Mouse (Mus musculus): Measurements from ENCODE around the gene Hrh2. TPM values are rescaled to one million over a fixed set of nuclear protein-coding genes. Genes with fewer than 3 reads are reported as not detected.

Gene Hrh2
- polyA plus RNA-seq, 1 experiment from 2014 or later = 0.04 TPM

DNA sequence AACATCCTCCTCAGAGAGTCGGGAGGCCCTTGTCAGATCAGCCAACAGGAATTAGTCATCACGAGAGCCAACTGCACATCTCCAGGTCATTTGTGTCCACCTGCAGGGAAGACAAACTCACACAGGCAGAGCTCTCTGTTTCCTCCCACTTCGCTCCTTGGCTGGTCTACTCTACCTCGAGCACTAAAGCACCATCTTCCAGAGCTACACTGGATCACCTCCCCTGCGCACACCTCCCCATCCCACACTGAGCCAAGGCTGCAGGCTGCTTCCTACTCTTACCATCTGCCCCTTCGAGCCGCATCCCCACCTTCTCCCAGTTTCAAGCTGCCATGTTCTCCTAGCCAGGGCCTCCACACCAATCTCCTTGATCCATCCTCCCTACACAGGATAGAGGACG is 77.7 kb downstream of the Hrh2 start:
- H3K36me3 ChIP-seq (ENCODE audit: control insufficient read depth, insufficient read depth, low read length) = no peaks in the 10 kb centered on the region
- no peak overlapping the region for H3K9ac ChIP-seq (ENCODE audit: low read depth, low read length)
- WGBS (ENCODE audit: insufficient replicate concordance) = 70% methylated on average over 8 of the region's 8 CpGs
- H3K4me1 ChIP-seq (ENCODE audit: control insufficient read depth, insufficient read depth, low read length) = no peaks in the 10 kb centered on the region
- no peak for ATAC-seq (replicated peaks; ENCODE audit: insufficient number of reproducible peaks, low FRiP score, low TSS enrichment)
- no peak overlapping the region for H3K4me2 ChIP-seq
- H3K27me3 ChIP-seq (ENCODE audit: control insufficient read depth, insufficient read depth, low read length) = peaks cover 7% of the 10 kb centered on the region; the same call in 1 of the 2 replicates
- no peak overlapping the region for H3K27ac ChIP-seq (ENCODE audit: low read depth, low read length)
- no peak overlapping the region for H3K4me3 ChIP-seq (ENCODE audit: low read depth, low read length)
- H3K9me3 ChIP-seq (replicated peaks; ENCODE audit: control insufficient read depth, low read length) = no peaks in the 10 kb centered on the region

DNA sequence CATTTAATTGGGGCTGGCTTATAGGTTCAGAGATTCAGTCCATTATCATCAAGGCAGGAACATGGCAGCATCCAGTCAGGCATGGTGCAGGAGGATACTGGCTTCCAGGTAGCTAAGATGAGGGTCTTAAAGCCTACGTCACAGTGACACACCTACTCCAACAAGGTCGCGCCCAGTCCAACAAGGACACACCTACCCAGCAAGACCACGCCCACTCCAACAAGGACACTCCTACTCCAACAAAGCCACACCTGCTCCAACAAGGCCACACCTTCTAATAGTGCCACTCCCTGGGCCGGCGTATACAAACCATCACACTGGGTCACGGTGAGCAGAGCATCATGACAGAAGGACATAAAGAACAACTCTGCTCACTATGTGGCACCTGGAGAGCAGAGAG is 80.1 kb downstream of the Hrh2 start:
- Histone ChIP-seq H3K9me3 (replicated peaks; ENCODE audit: control insufficient read depth, low read length) (no peaks in the 10 kb centered on the region), H3K4me2 (no peak overlapping the region), H3K27me3 (ENCODE audit: control insufficient read depth, insufficient read depth, low read length) (peaks cover under 1% of the 10 kb centered on the region; the same call in 1 of the 2 replicates), H3K9ac (ENCODE audit: low read depth, low read length) (no peak overlapping the region), H3K4me1 (ENCODE audit: control insufficient read depth, insufficient read depth, low read length) (no peaks in the 10 kb centered on the region), H3K4me3 (ENCODE audit: low read depth, low read length) (no peak overlapping the region), H3K36me3 (ENCODE audit: control insufficient read depth, insufficient read depth, low read length) (no peaks in the 10 kb centered on the region), H3K27ac (ENCODE audit: low read depth, low read length) (no peak overlapping the region)
- ATAC-seq (replicated peaks; ENCODE audit: insufficient number of reproducible peaks, low FRiP score, low TSS enrichment) = no peak
- WGBS (ENCODE audit: insufficient replicate concordance) = 79% methylated on average over 7 of the region's 7 CpGs

DNA sequence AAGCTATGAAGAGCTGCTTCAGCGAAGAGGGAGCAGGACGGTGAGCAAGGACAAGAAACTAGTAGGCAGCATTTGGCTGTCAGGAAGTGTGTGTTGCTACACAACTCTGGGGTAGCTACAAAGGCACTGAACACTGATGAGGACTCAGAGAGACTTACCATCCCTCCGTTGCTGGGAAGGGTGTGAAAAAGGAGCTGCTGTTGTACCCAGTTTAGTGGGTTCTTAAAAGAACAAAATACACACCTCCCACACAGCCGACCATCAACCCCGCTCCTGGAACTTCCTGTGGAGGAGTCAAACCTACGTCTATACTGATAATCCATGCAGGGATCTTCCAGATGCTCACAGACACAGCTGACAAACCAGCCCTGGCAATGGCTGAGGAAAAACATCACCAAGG is 85.5 kb downstream of the Hrh2 start:
- Histone ChIP-seq H3K4me3 (ENCODE audit: low read depth, low read length) (no peak overlapping the region), H3K9ac (ENCODE audit: low read depth, low read length) (no peak overlapping the region), H3K27ac (ENCODE audit: low read depth, low read length) (no peak overlapping the region), H3K4me2 (no peak overlapping the region), H3K27me3 (ENCODE audit: control insufficient read depth, insufficient read depth, low read length) (peaks cover 8% of the 10 kb centered on the region; the same call in 1 of the 2 replicates), H3K36me3 (ENCODE audit: control insufficient read depth, insufficient read depth, low read length) (no peaks in the 10 kb centered on the region), H3K4me1 (ENCODE audit: control insufficient read depth, insufficient read depth, low read length) (peaks cover 4% of the 10 kb centered on the region; the same call in 1 of the 2 replicates), H3K9me3 (replicated peaks; ENCODE audit: control insufficient read depth, low read length) (peaks cover 2% of the 10 kb centered on the region; the same call in 1 of the 2 replicates)
- no peak for ATAC-seq (replicated peaks; ENCODE audit: insufficient number of reproducible peaks, low FRiP score, low TSS enrichment)
- WGBS (ENCODE audit: insufficient replicate concordance) = 74% methylated on average over 6 of the region's 6 CpGs

DNA sequence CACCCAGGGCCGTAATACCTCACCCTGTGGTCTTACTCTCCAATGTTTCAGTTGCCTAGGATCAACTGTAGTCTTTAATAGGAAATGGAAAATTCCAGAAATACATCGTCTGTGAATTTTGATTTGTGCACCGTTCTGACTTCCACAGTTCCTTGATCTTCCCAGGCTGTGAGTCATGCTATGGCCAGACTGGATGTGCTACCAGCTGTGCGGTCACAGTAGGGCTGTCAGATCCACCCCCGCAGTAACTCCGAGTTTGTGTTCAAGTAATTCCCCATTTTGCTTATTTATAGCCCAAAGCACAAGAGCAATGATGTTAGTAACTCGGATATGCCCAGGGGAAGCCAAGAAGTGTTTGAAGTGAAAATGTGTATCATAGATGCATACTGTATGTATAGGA is 88.4 kb downstream of the Hrh2 start:
- H3K4me1 ChIP-seq (ENCODE audit: control insufficient read depth, insufficient read depth, low read length) = peaks cover 8% of the 10 kb centered on the region; the same call in 1 of the 2 replicates
- H3K4me2 ChIP-seq = no peak overlapping the region
- ATAC-seq (replicated peaks; ENCODE audit: insufficient number of reproducible peaks, low FRiP score, low TSS enrichment) = no peak
- H3K9ac ChIP-seq (ENCODE audit: low read depth, low read length) = no peak overlapping the region
- WGBS (ENCODE audit: insufficient replicate concordance) = 77% methylated on average over 7 of the region's 7 CpGs
- H3K9me3 ChIP-seq (replicated peaks; ENCODE audit: control insufficient read depth, low read length) = peaks cover 2% of the 10 kb centered on the region; the same call in 1 of the 2 replicates
- no peak overlapping the region for H3K27ac ChIP-seq (ENCODE audit: low read depth, low read length)
- peaks cover 12% of the 10 kb centered on the region; the same call in 1 of the 2 replicates for H3K27me3 ChIP-seq (ENCODE audit: control insufficient read depth, insufficient read depth, low read length)
- no peak overlapping the region for H3K4me3 ChIP-seq (ENCODE audit: low read depth, low read length)
- H3K36me3 ChIP-seq (ENCODE audit: control insufficient read depth, insufficient read depth, low read length) = no peaks in the 10 kb centered on the region

DNA sequence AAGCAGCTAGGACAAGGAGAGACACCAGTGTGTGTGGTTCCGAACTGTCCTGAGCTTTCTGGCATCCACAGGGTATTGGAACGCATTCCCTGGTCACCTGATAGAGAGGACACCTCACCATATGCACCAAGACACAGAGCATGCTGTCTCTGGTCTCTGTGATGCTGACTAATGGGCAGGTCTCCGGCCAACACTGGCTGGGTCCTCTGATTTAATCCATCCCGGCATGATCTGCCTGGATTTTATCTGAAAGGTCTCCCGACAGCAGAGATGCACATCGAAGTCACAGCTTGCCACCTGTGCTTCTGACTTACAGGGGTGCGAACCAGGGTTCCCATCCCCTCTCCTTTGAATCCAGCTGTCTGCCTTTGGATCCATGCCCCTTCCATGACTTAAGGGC is 89.2 kb downstream of the Hrh2 start:
- Histone ChIP-seq H3K27me3 (ENCODE audit: control insufficient read depth, insufficient read depth, low read length) (peaks cover 12% of the 10 kb centered on the region; the same call in 1 of the 2 replicates), H3K9ac (ENCODE audit: low read depth, low read length) (no peak overlapping the region), H3K36me3 (ENCODE audit: control insufficient read depth, insufficient read depth, low read length) (no peaks in the 10 kb centered on the region), H3K27ac (ENCODE audit: low read depth, low read length) (no peak overlapping the region), H3K4me2 (no peak overlapping the region), H3K4me1 (ENCODE audit: control insufficient read depth, insufficient read depth, low read length) (peaks cover 8% of the 10 kb centered on the region; the same call in 1 of the 2 replicates), H3K4me3 (ENCODE audit: low read depth, low read length) (no peak overlapping the region), H3K9me3 (replicated peaks; ENCODE audit: control insufficient read depth, low read length) (peaks cover 2% of the 10 kb centered on the region; the same call in 1 of the 2 replicates)
- WGBS (ENCODE audit: insufficient replicate concordance) = 60% methylated on average over 7 of the region's 7 CpGs
- ATAC-seq (replicated peaks; ENCODE audit: insufficient number of reproducible peaks, low FRiP score, low TSS enrichment) = no peak

DNA sequence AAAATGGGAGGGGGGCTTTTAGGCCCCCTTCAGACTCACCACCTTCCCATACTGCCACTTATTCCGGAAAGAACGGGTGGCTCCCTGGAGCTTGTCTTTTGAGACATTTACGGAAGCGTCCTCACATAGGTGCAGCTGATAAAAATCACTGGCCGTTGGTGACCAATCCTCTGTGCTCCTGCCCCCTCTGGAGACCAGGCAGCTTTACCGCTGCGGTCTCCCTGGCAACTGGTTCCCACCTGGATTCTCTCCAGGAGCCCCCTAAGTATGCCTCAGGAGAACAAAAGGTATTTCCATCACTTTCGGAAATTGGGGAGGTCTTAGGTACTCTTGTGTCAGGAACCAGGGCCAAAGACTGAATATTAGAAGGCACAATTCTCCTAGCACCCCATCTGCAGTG is 89.7 kb downstream of the Hrh2 start:
- no peak for ATAC-seq (replicated peaks; ENCODE audit: insufficient number of reproducible peaks, low FRiP score, low TSS enrichment)
- H3K4me2 ChIP-seq = no peak overlapping the region
- no peak overlapping the region for H3K27ac ChIP-seq (ENCODE audit: low read depth, low read length)
- peaks cover 8% of the 10 kb centered on the region; the same call in 1 of the 2 replicates for H3K4me1 ChIP-seq (ENCODE audit: control insufficient read depth, insufficient read depth, low read length)
- no peak overlapping the region for H3K9ac ChIP-seq (ENCODE audit: low read depth, low read length)
- H3K4me3 ChIP-seq (ENCODE audit: low read depth, low read length) = no peak overlapping the region
- peaks cover 12% of the 10 kb centered on the region; the same call in 1 of the 2 replicates for H3K27me3 ChIP-seq (ENCODE audit: control insufficient read depth, insufficient read depth, low read length)
- peaks cover 2% of the 10 kb centered on the region; the same call in 1 of the 2 replicates for H3K9me3 ChIP-seq (replicated peaks; ENCODE audit: control insufficient read depth, low read length)
- WGBS (ENCODE audit: insufficient replicate concordance) = 33% methylated on average over 8 of the region's 8 CpGs
- no peaks in the 10 kb centered on the region for H3K36me3 ChIP-seq (ENCODE audit: control insufficient read depth, insufficient read depth, low read length)

DNA sequence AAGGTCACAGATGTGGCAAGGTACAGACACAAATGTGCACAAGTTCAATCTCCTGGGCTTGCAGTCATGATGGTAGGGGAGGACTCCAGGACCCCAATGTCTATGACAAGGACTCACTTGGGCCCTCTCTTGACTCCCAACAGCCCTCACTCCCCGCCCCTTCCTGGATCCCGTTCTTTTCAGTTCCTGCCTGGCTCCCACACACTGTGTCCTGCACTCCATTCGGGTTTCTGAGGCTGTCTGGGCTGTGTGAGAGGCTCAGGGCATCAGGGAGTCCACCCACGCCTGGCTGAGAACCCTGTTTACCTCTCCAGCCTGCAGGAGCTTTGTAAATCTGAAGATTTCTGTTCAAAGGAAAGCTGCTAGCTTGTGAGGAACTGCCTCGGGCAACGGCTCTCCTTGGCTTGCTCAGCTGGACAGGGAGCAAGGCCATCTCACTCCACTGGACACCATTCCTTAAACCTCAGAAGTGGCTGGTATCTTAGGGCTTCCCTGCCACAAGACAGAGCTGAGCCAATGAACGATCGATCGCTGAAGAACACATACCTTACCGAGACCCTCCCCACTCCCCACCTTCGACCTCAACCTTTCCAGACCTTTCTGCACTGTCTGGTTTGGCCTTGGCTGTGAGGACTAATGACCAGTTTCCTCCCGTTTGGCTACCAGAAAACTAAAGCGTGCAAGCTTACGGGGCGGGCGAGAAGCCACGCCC is 90.4 kb downstream of the Hrh2 start:
- peak overlapping the region; percentile 15 for H3K4me3 ChIP-seq (ENCODE audit: low read depth, low read length)
- H3K4me1 ChIP-seq (ENCODE audit: control insufficient read depth, insufficient read depth, low read length) = peaks cover 8% of the 10 kb centered on the region; the same call in 1 of the 2 replicates
- H3K9me3 ChIP-seq (replicated peaks; ENCODE audit: control insufficient read depth, low read length) = peaks cover 2% of the 10 kb centered on the region; the same call in 1 of the 2 replicates
- H3K27me3 ChIP-seq (ENCODE audit: control insufficient read depth, insufficient read depth, low read length) = peaks cover 12% of the 10 kb centered on the region; the same call in 1 of the 2 replicates
- H3K27ac ChIP-seq (ENCODE audit: low read depth, low read length) = no peak overlapping the region
- H3K9ac ChIP-seq (ENCODE audit: low read depth, low read length) = no peak overlapping the region; the same call in 1 of the 2 replicates
- H3K36me3 ChIP-seq (ENCODE audit: control insufficient read depth, insufficient read depth, low read length) = no peaks in the 10 kb centered on the region
- no peak for ATAC-seq (replicated peaks; ENCODE audit: insufficient number of reproducible peaks, low FRiP score, low TSS enrichment)
- H3K4me2 ChIP-seq = peak overlapping the region; percentile 54
- 13% methylated on average over 17 of the region's 17 CpGs for WGBS (ENCODE audit: insufficient replicate concordance)

DNA sequence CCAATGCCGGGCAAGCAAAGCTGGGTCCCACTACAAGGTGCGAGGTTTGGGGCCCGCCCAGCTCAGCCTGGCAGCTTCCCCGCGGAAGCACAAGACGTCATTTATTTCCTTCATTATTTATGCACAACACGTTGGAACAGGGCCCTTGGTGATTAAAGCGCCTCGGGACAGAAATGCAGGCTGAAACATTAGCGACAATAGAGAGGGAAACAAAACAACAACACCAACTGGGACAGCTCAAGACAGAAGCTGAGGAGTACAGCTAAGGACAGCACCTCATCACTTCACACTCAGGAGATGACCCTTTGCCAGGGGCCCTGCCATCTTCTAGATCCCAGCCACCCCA is 90.9 kb downstream of the Hrh2 start:
- peak overlapping the region; percentile 54 for H3K4me2 ChIP-seq
- 6% methylated on average over 10 of the region's 10 CpGs for WGBS (ENCODE audit: insufficient replicate concordance)
- H3K27me3 ChIP-seq (ENCODE audit: control insufficient read depth, insufficient read depth, low read length) = peaks cover 12% of the 10 kb centered on the region; the same call in 1 of the 2 replicates
- no peaks in the 10 kb centered on the region for H3K36me3 ChIP-seq (ENCODE audit: control insufficient read depth, insufficient read depth, low read length)
- H3K4me3 ChIP-seq (ENCODE audit: low read depth, low read length) = peak overlapping the region; percentile 15
- no peak for ATAC-seq (replicated peaks; ENCODE audit: insufficient number of reproducible peaks, low FRiP score, low TSS enrichment)
- no peak overlapping the region for H3K27ac ChIP-seq (ENCODE audit: low read depth, low read length)
- H3K4me1 ChIP-seq (ENCODE audit: control insufficient read depth, insufficient read depth, low read length) = peaks cover 8% of the 10 kb centered on the region; the same call in 1 of the 2 replicates
- no peak overlapping the region; the same call in 1 of the 2 replicates for H3K9ac ChIP-seq (ENCODE audit: low read depth, low read length)
- peaks cover 2% of the 10 kb centered on the region; the same call in 1 of the 2 replicates for H3K9me3 ChIP-seq (replicated peaks; ENCODE audit: control insufficient read depth, low read length)
